In the genomic region with DNA sequence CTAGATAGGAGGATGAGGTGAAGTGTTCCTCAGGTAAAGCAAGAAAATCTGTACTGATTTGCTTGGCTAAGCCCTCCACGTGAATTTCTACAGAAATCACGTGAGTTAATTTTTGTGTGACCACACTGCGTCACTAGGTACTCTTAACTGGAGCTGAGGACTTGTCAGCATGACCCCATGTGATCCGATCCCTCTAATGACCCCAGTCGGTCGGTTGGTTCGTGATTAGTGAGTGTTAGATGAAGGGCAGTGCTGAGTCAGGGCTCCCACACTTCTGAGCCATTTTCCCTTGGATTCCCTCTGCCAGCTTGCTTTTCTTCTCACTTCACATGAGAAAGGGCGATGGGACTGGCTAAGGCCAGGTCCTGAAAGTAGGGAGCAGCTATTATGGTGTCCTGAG, we compare ENCODE assay signal across 13 mouse cellular contexts.
"Had no signal": no experiment of that assay in that cellular context is flagged by ENCODE, and none has a peak within 500 bp of the region (broad histone marks: within the 10 kb centered on the region; RNA-seq: fewer than 3 reads in every experiment).

No protein-coding gene starts in this region.

- H3K27ac ChIP-seq: layer of hippocampus, adult 2 months; limb, embryonic 12.5 days; liver, embryonic 15.5 days; midbrain, embryonic 13.5 days had no signal

- H3K9me3 ChIP-seq: limb, embryonic 12.5 days; liver, embryonic 15.5 days; midbrain, embryonic 13.5 days had no signal

- ATAC-seq: intestine, embryonic 16.5 days; lung, postnatal 0 days; midbrain, embryonic 13.5 days had no signal

- H3K4me3 ChIP-seq: layer of hippocampus, adult 2 months; limb, embryonic 12.5 days; liver, embryonic 15.5 days; midbrain, embryonic 13.5 days had no signal

- H3K4me2 ChIP-seq: limb, embryonic 12.5 days; liver, embryonic 15.5 days; midbrain, embryonic 13.5 days had no signal

- H3K9ac ChIP-seq: limb, embryonic 12.5 days; liver, embryonic 15.5 days; midbrain, embryonic 13.5 days had no signal

- H3K27me3 ChIP-seq: limb, embryonic 12.5 days; liver, embryonic 15.5 days; midbrain, embryonic 13.5 days had no signal

- H3K36me3 ChIP-seq: liver, embryonic 15.5 days; midbrain, embryonic 13.5 days had no signal

- DNase-seq: liver; lung, adult 2 months; lung, postnatal 36 days; right cerebral cortex, adult 18-20 months; right cerebral cortex, postnatal 25 days; thymus, adult 18-20 months; thymus, postnatal 14 days had no signal
